Mouse (Mus musculus) erythroid progenitor cell, adult 5-6 weeks (primary cell): ENCODE measurements around the gene Olfr1278. TPM values are rescaled to one million over a fixed set of nuclear protein-coding genes. Genes with fewer than 3 reads are reported as not detected.
"Not testable (repeated sequence)": the region's sequence is repeated elsewhere in the genome, so short reads cannot be mapped to it uniquely, and the experiment has no call there.

Experiments
- ATAC-seq: replicated peaks from 2 replicates; pipeline ENCODE4 v1.8.0; 2016; ENCODE audit warnings: moderate number of reproducible peaks, mild to moderate bottlenecking, moderate TSS enrichment, inconsistent platforms; ENCODE audit not compliant: poor library complexity, low FRiP score, severe bottlenecking
- total RNA-seq, 2 experiments: library from RNA; stranded (forward) in 1 of 2; stranded (reverse) in 1 of 2; fragments of 150-400 nt in 1 of 2; fragments of 186-747, 209-891 nt in 1 of 2; gene quantifications; 2 replicates each; pipeline versions ENCODE4 v1.2.3 to v1.2.4; 2015 to 2017; ENCODE audit warnings: low replicate concordance in 2 of 2

The Olfr1278 gene
- total RNA-seq (2015; ENCODE audit: low replicate concordance) (not detected in 2 replicates), total RNA-seq (2017; ENCODE audit: low replicate concordance) (not detected in 2 replicates)

- ATAC-seq, result no peak
Observed at GRCm38 (mm10) chr2:111289836-111290235, at the start of gene Olfr1278. Olfr1278 (plus strand) TSS chr2:111290136.

GRCm38 (mm10) chr2:111254216-111254615 is 35.7 kb upstream of the Olfr1278 start, which contains the start of gene Olfr1276:
Olfr1276 (plus strand) TSS chr2:111254516.
- ATAC-seq, result no peak

GRCm38 (mm10) chr2:111274006-111274405 is 15.9 kb upstream of the Olfr1278 start, which contains the start of gene Olfr1277:
Olfr1277 (minus strand) TSS chr2:111274106.
- no peak for ATAC-seq

- no peak for ATAC-seq
Observed at GRCm38 (mm10) chr2:111298541-111298940, 8.6 kb downstream of the Olfr1278 start.

GRCm38 (mm10) chr2:111300374-111300773 is 10.4 kb downstream of the Olfr1278 start, which contains the start of gene Olfr1279:
Olfr1279 (plus strand) TSS chr2:111300635.
- no peak for ATAC-seq

GRCm38 (mm10) chr2:111313717-111314116 is 23.8 kb downstream of the Olfr1278 start, which contains the start of gene Olfr1280:
Olfr1280 (plus strand) TSS chr2:111314017.
- ATAC-seq, result no peak

- ATAC-seq, result no peak
Observed at GRCm38 (mm10) chr2:111326220-111326619, 36.3 kb downstream of the Olfr1278 start, which contains the start of gene Olfr1281. Olfr1281 (plus strand) TSS chr2:111326520.

- not testable (repeated sequence) for ATAC-seq
Observed at GRCm38 (mm10) chr2:111333721-111334120, 43.8 kb downstream of the Olfr1278 start.

GRCm38 (mm10) chr2:111335976-111336375 is 46.0 kb downstream of the Olfr1278 start, which contains the start of gene Olfr1282:
Olfr1282 (minus strand) TSS chr2:111336076.
- no peak for ATAC-seq

Other genes with a start within 250 kb of the Olfr1278 start
- not detected in 2 replicates for gene Gm13941, start 184.2 kb upstream of the Olfr1278 start, total RNA-seq (2015; ENCODE audit: low replicate concordance)
- gene Gm13941, start 184.2 kb upstream of the Olfr1278 start, total RNA-seq (2017; ENCODE audit: low replicate concordance), result not detected in 2 replicates
- gene Gm15130, start 137.2 kb upstream of the Olfr1278 start, total RNA-seq (2015; ENCODE audit: low replicate concordance), result not detected in 2 replicates
- not detected in 2 replicates for gene Gm15130, start 137.2 kb upstream of the Olfr1278 start, total RNA-seq (2017; ENCODE audit: low replicate concordance)
- gene 4930430A15Rik, start 60.5 kb upstream of the Olfr1278 start, total RNA-seq (2015; ENCODE audit: low replicate concordance), result not detected in 2 replicates
- not detected in 2 replicates for gene 4930430A15Rik, start 60.5 kb upstream of the Olfr1278 start, total RNA-seq (2017; ENCODE audit: low replicate concordance)
- not detected in 2 replicates for gene Olfr1275, start 54.9 kb upstream of the Olfr1278 start, total RNA-seq (2015; ENCODE audit: low replicate concordance)
- gene Olfr1275, start 54.9 kb upstream of the Olfr1278 start, total RNA-seq (2017; ENCODE audit: low replicate concordance), result not detected in 2 replicates
- not detected in 2 replicates for gene Olfr1276, start 35.6 kb upstream of the Olfr1278 start, total RNA-seq (2015; ENCODE audit: low replicate concordance)
- gene Olfr1276, start 35.6 kb upstream of the Olfr1278 start, total RNA-seq (2017; ENCODE audit: low replicate concordance), result not detected in 2 replicates
- gene Olfr1277, start 16.0 kb upstream of the Olfr1278 start, total RNA-seq (2015; ENCODE audit: low replicate concordance), result not detected in 2 replicates
- not detected in 2 replicates for gene Olfr1277, start 16.0 kb upstream of the Olfr1278 start, total RNA-seq (2017; ENCODE audit: low replicate concordance)
- gene Olfr1279, start 10.5 kb downstream of the Olfr1278 start, total RNA-seq (2015; ENCODE audit: low replicate concordance), result not detected in 2 replicates
- gene Olfr1279, start 10.5 kb downstream of the Olfr1278 start, total RNA-seq (2017; ENCODE audit: low replicate concordance), result not detected in 2 replicates
- not detected in 2 replicates for gene Olfr1280, start 23.9 kb downstream of the Olfr1278 start, total RNA-seq (2015; ENCODE audit: low replicate concordance)
- not detected in 2 replicates for gene Olfr1280, start 23.9 kb downstream of the Olfr1278 start, total RNA-seq (2017; ENCODE audit: low replicate concordance)
- gene Olfr1281, start 36.4 kb downstream of the Olfr1278 start, total RNA-seq (2015; ENCODE audit: low replicate concordance), result not detected in 2 replicates
- not detected in 2 replicates for gene Olfr1281, start 36.4 kb downstream of the Olfr1278 start, total RNA-seq (2017; ENCODE audit: low replicate concordance)
- gene Olfr1282, start 45.9 kb downstream of the Olfr1278 start, total RNA-seq (2015; ENCODE audit: low replicate concordance), result not detected in 2 replicates
- not detected in 2 replicates for gene Olfr1282, start 45.9 kb downstream of the Olfr1278 start, total RNA-seq (2017; ENCODE audit: low replicate concordance)
- not detected in 2 replicates for gene Olfr1283, start 76.7 kb downstream of the Olfr1278 start, total RNA-seq (2015; ENCODE audit: low replicate concordance)
- gene Olfr1283, start 76.7 kb downstream of the Olfr1278 start, total RNA-seq (2017; ENCODE audit: low replicate concordance), result not detected in 2 replicates
- not detected in 2 replicates for gene Olfr1284, start 85.4 kb downstream of the Olfr1278 start, total RNA-seq (2015; ENCODE audit: low replicate concordance)
- not detected in 2 replicates for gene Olfr1284, start 85.4 kb downstream of the Olfr1278 start, total RNA-seq (2017; ENCODE audit: low replicate concordance)
- not detected in 2 replicates for gene Olfr1286, start 133.0 kb downstream of the Olfr1278 start, total RNA-seq (2015; ENCODE audit: low replicate concordance)
- gene Olfr1286, start 133.0 kb downstream of the Olfr1278 start, total RNA-seq (2017; ENCODE audit: low replicate concordance), result not detected in 2 replicates
- not detected in 2 replicates for gene Olfr1287, start 159.0 kb downstream of the Olfr1278 start, total RNA-seq (2015; ENCODE audit: low replicate concordance)
- gene Olfr1287, start 159.0 kb downstream of the Olfr1278 start, total RNA-seq (2017; ENCODE audit: low replicate concordance), result not detected in 2 replicates
- not detected in 2 replicates for gene Olfr1288, start 184.0 kb downstream of the Olfr1278 start, total RNA-seq (2015; ENCODE audit: low replicate concordance)
- gene Olfr1288, start 184.0 kb downstream of the Olfr1278 start, total RNA-seq (2017; ENCODE audit: low replicate concordance), result not detected in 2 replicates
- not detected in 2 replicates for gene Olfr1289, start 190.7 kb downstream of the Olfr1278 start, total RNA-seq (2015; ENCODE audit: low replicate concordance)
- gene Olfr1289, start 190.7 kb downstream of the Olfr1278 start, total RNA-seq (2017; ENCODE audit: low replicate concordance), result not detected in 2 replicates
- gene Olfr1290, start 203.7 kb downstream of the Olfr1278 start, total RNA-seq (2015; ENCODE audit: low replicate concordance), result not detected in 2 replicates
- gene Olfr1290, start 203.7 kb downstream of the Olfr1278 start, total RNA-seq (2017; ENCODE audit: low replicate concordance), result not detected in 2 replicates
- gene Olfr1291-ps1, start 207.0 kb downstream of the Olfr1278 start, total RNA-seq (2015; ENCODE audit: low replicate concordance), result not detected in 2 replicates
- gene Olfr1291-ps1, start 207.0 kb downstream of the Olfr1278 start, total RNA-seq (2017; ENCODE audit: low replicate concordance), result not detected in 2 replicates
- gene Olfr1293-ps, start 235.1 kb downstream of the Olfr1278 start, total RNA-seq (2015; ENCODE audit: low replicate concordance), result not detected in 2 replicates
- gene Olfr1293-ps, start 235.1 kb downstream of the Olfr1278 start, total RNA-seq (2017; ENCODE audit: low replicate concordance), result not detected in 2 replicates